Mouse (Mus musculus) kidney, postnatal 0 days (tissue): ENCODE data around the gene Sirpa. TPM values are rescaled to one million over a fixed set of nuclear protein-coding genes. Genes with fewer than 3 reads are reported as not detected.

Experiments
- ATAC-seq: fragments of 200-750 bp; cut with Nextera tagmentation; replicated peaks from 2 replicates; pipeline ENCODE4 v1.8.0; 2017; ENCODE audit warnings: low read depth, moderate number of reproducible peaks, moderate TSS enrichment, moderate library complexity; ENCODE audit not compliant: low FRiP score
- DNase-seq: peaks from one replicate; pipeline ENCODE4 v3.0.0-alpha.2; 2016; ENCODE audit warnings: low spot score
- H3K27ac ChIP-seq: fragments of 300-500 bp; sonication (generic); 2 replicates; pipeline ENCODE4 v1.5.1; 2014; ENCODE audit warnings: mild to moderate bottlenecking
- H3K27me3 ChIP-seq: fragments of 300-500 bp; sonication (generic); 2 replicates; pipeline ENCODE4 v1.6.1; 2014; ENCODE audit warnings: low read length, mixed read lengths; ENCODE audit not compliant: insufficient read depth
- H3K36me3 ChIP-seq: fragments of 300-500 bp; sonication (generic); 2 replicates; pipeline ENCODE4 v1.6.1; 2014; ENCODE audit warnings: low read length, mixed read lengths; ENCODE audit not compliant: insufficient read depth
- H3K4me1 ChIP-seq: fragments of 300-500 bp; sonication (generic); replicated peaks from 2 replicates; pipeline ENCODE4 v1.6.1; 2014; ENCODE audit warnings: antibody characterized with exemption, low read length, mixed read lengths; ENCODE audit not compliant: insufficient read depth
- H3K4me2 ChIP-seq: fragments of 300-500 bp; sonication (generic); 2 replicates; pipeline ENCODE4 v1.6.1; 2014; ENCODE audit warnings: mild to moderate bottlenecking, low read length, moderate library complexity, mixed read lengths
- H3K4me3 ChIP-seq: fragments of 300-500 bp; sonication (generic); replicated peaks from 2 replicates; pipeline ENCODE4 v1.5.1; 2014; ENCODE audit warnings: low read depth, low read length
- H3K9ac ChIP-seq: fragments of 300-500 bp; sonication (generic); 2 replicates; pipeline ENCODE4 v1.6.1; 2014; ENCODE audit warnings: low read depth, low read length
- H3K9me3 ChIP-seq: fragments of 300-500 bp; sonication (generic); replicated peaks from 2 replicates; pipeline ENCODE4 v1.6.1; 2016; ENCODE audit warnings: low read length, inconsistent platforms, mixed read lengths
- CTCF ChIP-seq: IDR thresholded peaks from 2 replicates; pipeline ENCODE4 v1.5.1; 2016; ENCODE audit warnings: antibody characterized with exemption, low read depth, mild to moderate bottlenecking, moderate library complexity
- WGBS: fragments of 180-500 bp; shearing (Covaris S2); extraction: QIAGEN DNeasy Blood & Tissue Kit; methylation state at CpG from one replicate; pipeline ENCODE4 v1.1.7; 2014; 5-methylcytosine and 5-hydroxymethylcytosine counted together
- polyA plus RNA-seq: library from polyadenylated mRNA; unstranded; fragments of >200 nt; fragmentation: Nextera tagmentation; extraction: Ambion mirVana; gene quantifications from 2 replicates; pipeline ENCODE4 v1.2.1, GENCODE M21; 2015

Sirpa gene
- polyA plus RNA-seq, 1 experiment from 2014 or later: 22.5 TPM

GRCm38 (mm10) chr2:129569120-129569519 is 23.5 kb upstream of the Sirpa start:
- Histone ChIP-seq H3K4me3 (no peak overlapping the region), H3K4me2 (no peak overlapping the region), H3K36me3 (no peaks in the 10 kb centered on the region), H3K4me1 (0 out of 2 replicates have a peak, but pooled peaks cover 2% of the 10 kb centered on the region), H3K27ac (no peak overlapping the region), H3K27me3 (no peaks in the 10 kb centered on the region), H3K9me3 (no peaks in the 10 kb centered on the region), H3K9ac (no peak overlapping the region)
- ATAC-seq: no peak
- DNase-seq: no peak
- 78% methylated on average over 7 of the region's 7 CpGs for WGBS
- TF ChIP-seq CTCF: no peak

GRCm38 (mm10) chr2:129569556-129569955 is 23.1 kb upstream of the Sirpa start:
- WGBS: 62% methylated on average over 5 of the region's 5 CpGs
- H3K4me3 ChIP-seq: no peak overlapping the region
- H3K4me1 ChIP-seq: 0 out of 2 replicates have a peak, but pooled peaks cover 6% of the 10 kb centered on the region
- H3K4me2 ChIP-seq: no peak overlapping the region
- H3K9ac ChIP-seq: no peak overlapping the region
- DNase-seq (no peak), ATAC-seq (no peak)
- no peaks in the 10 kb centered on the region for H3K36me3 ChIP-seq
- H3K27me3 ChIP-seq: no peaks in the 10 kb centered on the region
- TF ChIP-seq CTCF: no peak
- no peaks in the 10 kb centered on the region for H3K9me3 ChIP-seq
- no peak overlapping the region for H3K27ac ChIP-seq

- H3K27ac ChIP-seq: no peak overlapping the region
- TF ChIP-seq CTCF: no peak
- H3K4me3 ChIP-seq: no peak overlapping the region
- WGBS: 21% methylated on average over 4 of the region's 4 CpGs
- no peak for ATAC-seq
- H3K9ac ChIP-seq: no peak overlapping the region
- H3K4me2 ChIP-seq: peak overlapping the region; percentile 37
- H3K9me3 ChIP-seq: no peaks in the 10 kb centered on the region
- no peaks in the 10 kb centered on the region for H3K36me3 ChIP-seq
- H3K27me3 ChIP-seq: no peaks in the 10 kb centered on the region
- H3K4me1 ChIP-seq: 0 out of 2 replicates have a peak, but pooled peaks cover 6% of the 10 kb centered on the region
- no peak for DNase-seq
These were observed 18.8 kb upstream of the Sirpa start for GRCm38 (mm10) chr2:129573701-129574273.

GRCm38 (mm10) chr2:129574395-129575046 is 18.1 kb upstream of the Sirpa start:
- no peaks in the 10 kb centered on the region for H3K27me3 ChIP-seq
- H3K36me3 ChIP-seq: no peaks in the 10 kb centered on the region
- WGBS: 13% methylated on average over 24 of the region's 24 CpGs
- no peak overlapping the region for H3K4me3 ChIP-seq
- no peak for TF ChIP-seq CTCF
- peak overlapping the region; percentile 37 for H3K4me2 ChIP-seq
- no peak overlapping the region for H3K27ac ChIP-seq
- no peak for ATAC-seq
- no peaks in the 10 kb centered on the region for H3K9me3 ChIP-seq
- peak; percentile 28 for DNase-seq
- no peak overlapping the region for H3K9ac ChIP-seq
- 0 out of 2 replicates have a peak, but pooled peaks cover 6% of the 10 kb centered on the region for H3K4me1 ChIP-seq

- Histone ChIP-seq H3K4me1 (0 out of 2 replicates have a peak, but pooled peaks cover 6% of the 10 kb centered on the region), H3K36me3 (no peaks in the 10 kb centered on the region), H3K9ac (no peak overlapping the region), H3K4me2 (no peak overlapping the region), H3K9me3 (no peaks in the 10 kb centered on the region), H3K27me3 (no peaks in the 10 kb centered on the region), H3K27ac (no peak overlapping the region), H3K4me3 (no peak overlapping the region)
- 93% methylated on average over 4 of the region's 4 CpGs for WGBS
- TF ChIP-seq CTCF: no peak
- DNase-seq: no peak
- ATAC-seq: no peak
These were observed 17.5 kb upstream of the Sirpa start for GRCm38 (mm10) chr2:129575113-129575512.

GRCm38 (mm10) chr2:129576611-129577447 is 15.8 kb upstream of the Sirpa start:
- DNase-seq: no peak
- Histone ChIP-seq H3K4me1 (0 out of 2 replicates have a peak, but pooled peaks cover 6% of the 10 kb centered on the region), H3K27me3 (no peaks in the 10 kb centered on the region), H3K4me3 (no peak overlapping the region), H3K27ac (no peak overlapping the region), H3K4me2 (no peak overlapping the region), H3K9ac (no peak overlapping the region), H3K36me3 (no peaks in the 10 kb centered on the region), H3K9me3 (no peaks in the 10 kb centered on the region)
- no peak for TF ChIP-seq CTCF
- ATAC-seq: no peak
- 89% methylated on average over 8 of the region's 8 CpGs for WGBS
